Mouse (Mus musculus): ENCODE measurements at regions not wholly inside any gene's neighbourhood (a gene's known extent, or its start where the extent isn't known, plus 50 kb on each side); places are given as distances from the start of the nearest gene placed in this dataset.

- DNase-seq (ENCODE audit: low read depth, low spot score): no peak
Measured at GRCm38 (mm10) chr1:63365126-63365525, 80.6 kb upstream of the Adam23 start.

- DNase-seq (ENCODE audit: low read depth, low spot score): peak; percentile 5
Measured at GRCm38 (mm10) chr1:63367697-63368376, 77.9 kb upstream of the Adam23 start.

- DNase-seq (ENCODE audit: low read depth, low spot score): no peak
Measured at GRCm38 (mm10) chr1:63368921-63369320, 76.8 kb upstream of the Adam23 start.

GRCm38 (mm10) chr1:63369561-63369960 lies 76.1 kb upstream of the Adam23 start:
- DNase-seq (ENCODE audit: low read depth, low spot score): no peak

GRCm38 (mm10) chr1:63383110-63383509 lies 62.6 kb upstream of the Adam23 start:
- no peak for DNase-seq (ENCODE audit: low read depth, low spot score)

GRCm38 (mm10) chr1:63385116-63385515 lies 60.6 kb upstream of the Adam23 start:
- no peak for DNase-seq (ENCODE audit: low read depth, low spot score)

GRCm38 (mm10) chr1:63395427-63395826 lies 50.3 kb upstream of the Adam23 start:
- no peak for DNase-seq (ENCODE audit: low read depth, low spot score)
